Mouse (Mus musculus) heart, adult 2 months (tissue): ENCODE data around the gene Dad1. TPM values are rescaled to one million over a fixed set of nuclear protein-coding genes. Genes with fewer than 3 reads are reported as not detected.

Source experiments
- DNase-seq, 2 experiments: peaks; one replicate each; pipeline ENCODE4 v3.0.0; 2021
- H3K27ac ChIP-seq: fragments of 200-600 bp; 2 replicates; pipeline ENCODE4 v1.8.1; 2022
- H3K27me3 ChIP-seq: fragments of 200-500 bp; 2 replicates; pipeline ENCODE4 v1.6.1; 2012; ENCODE audit warnings: mild to moderate bottlenecking, low read length, inconsistent platforms, mixed read lengths; ENCODE audit not compliant: control insufficient read depth, insufficient read depth
- H3K36me3 ChIP-seq: fragments of 200-500 bp; 2 replicates; pipeline ENCODE4 v1.6.1; 2012; ENCODE audit warnings: low read length, inconsistent platforms; ENCODE audit not compliant: control insufficient read depth, insufficient read depth
- H3K4me1 ChIP-seq: fragments of 200-500 bp; 2 replicates; pipeline ENCODE4 v1.6.1; 2011; ENCODE audit warnings: low read length; ENCODE audit not compliant: control insufficient read depth, insufficient read depth
- H3K4me3 ChIP-seq: fragments of 200-600 bp; 2 replicates; pipeline ENCODE4 v1.8.1; 2022
- H3K79me2 ChIP-seq: fragments of 200-500 bp; replicated peaks from 2 replicates; pipeline ENCODE4 v1.6.1; 2012; ENCODE audit warnings: mild to moderate bottlenecking, inconsistent platforms, low read length, moderate library complexity, mixed read lengths; ENCODE audit not compliant: control insufficient read depth, insufficient read depth
- H3K9ac ChIP-seq: fragments of 200-500 bp; 2 replicates; pipeline ENCODE4 v1.6.1; 2012; ENCODE audit warnings: low read depth, mild to moderate bottlenecking, control low read depth, inconsistent platforms, low read length, mixed read lengths
- CTCF ChIP-seq: fragments of 200-600 bp; IDR thresholded peaks from 2 replicates; pipeline ENCODE4 v1.8.1; 2022; ENCODE audit warnings: antibody characterized with exemption, mild to moderate bottlenecking, moderate library complexity
- EP300 ChIP-seq: fragments of 200-500 bp; IDR thresholded peaks from 2 replicates; pipeline ENCODE4 v1.6.1; 2011; ENCODE audit warnings: low read depth, low read length, control low read depth; ENCODE audit not compliant: insufficient read depth
- POLR2A ChIP-seq: fragments of 200-500 bp; IDR thresholded peaks from 2 replicates; pipeline ENCODE4 v1.6.1; 2011; ENCODE audit warnings: mild to moderate bottlenecking, low read depth, low read length, control low read depth; ENCODE audit not compliant: insufficient read depth
- WGBS: fragments of 180-500 bp; shearing (Covaris S2); methylation state at CpG from one replicate; pipeline ENCODE4 v1.1.7; 2018; 5-methylcytosine and 5-hydroxymethylcytosine counted together
- intact Hi-C: fragments of 180-260 bp; cut with DNase I; formaldehyde crosslinking; loops from one replicate; pipeline ENCODE4 v1.15.1; 2025
- polyA plus RNA-seq: library from polyadenylated mRNA; depleted of rRNA; stranded (reverse); fragments of >200 nt; gene quantifications from 2 replicates; pipeline ENCODE4 v1.2.3, GENCODE M21; 2012
- total RNA-seq, 2 experiments: library from RNA; stranded (reverse); gene quantifications; 2 replicates each; pipeline ENCODE4 v1.2.3; 2021

Dad1 gene
- total and polyA plus RNA-seq, 3 experiments: 99.0 to 393 (median 115) TPM

DNA sequence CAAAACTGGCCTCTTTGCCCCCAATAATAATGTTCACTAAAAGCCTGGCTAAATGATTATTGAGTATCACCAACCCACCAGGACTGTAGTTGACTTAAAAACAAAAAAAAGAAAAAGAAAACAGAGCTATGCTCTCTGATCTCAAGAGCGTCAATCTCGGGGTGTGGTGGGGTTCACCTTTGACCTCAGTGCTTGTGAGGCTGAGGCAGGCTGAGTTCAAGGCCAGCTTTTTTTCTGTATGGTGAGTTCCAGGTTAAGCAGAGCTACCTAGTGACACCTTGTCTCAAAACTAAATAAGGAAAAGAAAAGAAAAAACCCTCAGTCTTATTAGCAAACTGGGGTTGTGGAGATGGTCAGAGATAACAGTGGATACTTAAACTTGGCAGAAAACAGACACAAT is 43.5 kb downstream of the Dad1 start:
- Histone ChIP-seq H3K79me2 (no peaks in the 10 kb centered on the region), H3K9ac (no peak overlapping the region), H3K36me3 (no peaks in the 10 kb centered on the region; the same call in 1 of the 2 replicates), H3K27ac (no peak overlapping the region), H3K4me3 (no peak overlapping the region), H3K4me1 (peaks cover 2% of the 10 kb centered on the region; the same call in 1 of the 2 replicates), H3K27me3 (no peaks in the 10 kb centered on the region)
- DNase-seq: no peak
- intact Hi-C loops: no loop called here
- 87% methylated on average over 2 of the region's 2 CpGs for WGBS
- TF ChIP-seq POLR2A (no peak), CTCF (no peak), EP300 (no peak)

GRCm38 (mm10) chr14:54209932-54210331 is 44.0 kb downstream of the Dad1 start:
- no peak overlapping the region for H3K9ac ChIP-seq
- H3K27ac ChIP-seq: no peak overlapping the region
- H3K4me3 ChIP-seq: no peak overlapping the region
- DNase-seq: no peak
- H3K4me1 ChIP-seq: peaks cover 2% of the 10 kb centered on the region; the same call in 1 of the 2 replicates
- H3K79me2 ChIP-seq: no peaks in the 10 kb centered on the region
- H3K36me3 ChIP-seq: no peaks in the 10 kb centered on the region; the same call in 1 of the 2 replicates
- intact Hi-C loops: no loop called here
- TF ChIP-seq CTCF (no peak), EP300 (no peak), POLR2A (no peak)
- 87% methylated on average over 5 of the region's 5 CpGs for WGBS
- H3K27me3 ChIP-seq: no peaks in the 10 kb centered on the region

DNA sequence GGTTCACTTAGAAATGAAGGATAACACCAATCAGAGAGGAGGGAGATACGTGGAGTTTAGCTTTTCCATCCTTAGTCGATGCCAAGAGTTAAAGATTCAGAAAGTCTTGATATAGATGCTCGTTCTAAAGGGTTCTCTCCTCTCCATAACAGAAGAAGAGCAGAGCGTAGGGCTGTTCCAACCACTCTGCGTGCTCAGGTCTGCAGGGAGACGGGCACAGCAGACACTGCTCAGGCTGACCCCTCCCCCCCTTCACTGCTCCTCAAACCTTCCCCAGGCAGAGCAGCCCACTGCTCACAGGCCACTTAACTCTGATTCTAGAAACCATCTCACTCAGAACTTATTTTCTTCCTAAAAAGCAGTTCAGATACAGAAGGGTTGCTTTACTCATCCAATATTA is 45.2 kb downstream of the Dad1 start:
- 83% methylated on average over 6 of the region's 6 CpGs for WGBS

DNA sequence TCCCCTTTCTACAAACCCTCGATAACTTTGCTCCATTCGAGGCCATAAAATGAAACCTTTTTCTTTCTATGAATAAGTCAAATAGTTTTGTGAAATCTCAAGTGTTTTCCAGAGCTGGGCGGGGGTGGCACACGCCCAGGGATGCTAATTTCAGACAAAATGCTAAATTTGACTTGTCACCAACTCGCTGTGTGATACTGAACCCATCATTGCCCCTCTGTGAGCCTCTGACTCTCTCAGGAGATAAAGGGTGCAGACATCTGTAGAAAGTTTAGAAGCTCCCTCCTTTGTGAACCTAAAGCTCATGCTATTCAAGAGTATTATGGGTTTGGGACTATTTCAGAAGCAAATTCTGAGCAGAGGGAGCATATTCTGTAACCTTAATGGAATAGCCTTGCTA is 46.0 kb downstream of the Dad1 start:
- TF ChIP-seq POLR2A: no peak
- TF ChIP-seq EP300: no peak
- no peak for TF ChIP-seq CTCF
- Histone ChIP-seq H3K27ac (no peak overlapping the region), H3K36me3 (no peaks in the 10 kb centered on the region; the same call in 1 of the 2 replicates), H3K4me1 (peaks cover 2% of the 10 kb centered on the region; the same call in 1 of the 2 replicates), H3K27me3 (no peaks in the 10 kb centered on the region), H3K79me2 (no peaks in the 10 kb centered on the region), H3K4me3 (no peak overlapping the region), H3K9ac (no peak overlapping the region)
- DNase-seq: no peak
- WGBS: 62% methylated on average over 5 of the region's 5 CpGs
- intact Hi-C loops: no loop called here

More for the DNA sequence above, 45.2 kb downstream of the Dad1 start:
- no peak overlapping the region for H3K27ac ChIP-seq
- H3K4me3 ChIP-seq: no peak overlapping the region
- no peak for DNase-seq
- TF ChIP-seq CTCF: no peak
- no peak for TF ChIP-seq EP300
- TF ChIP-seq POLR2A: no peak
- no peaks in the 10 kb centered on the region for H3K27me3 ChIP-seq
- no peak overlapping the region for H3K9ac ChIP-seq
- intact Hi-C loops: no loop called here
- H3K79me2 ChIP-seq: no peaks in the 10 kb centered on the region
- peaks cover 2% of the 10 kb centered on the region; the same call in 1 of the 2 replicates for H3K4me1 ChIP-seq
- no peaks in the 10 kb centered on the region; the same call in 1 of the 2 replicates for H3K36me3 ChIP-seq

DNA sequence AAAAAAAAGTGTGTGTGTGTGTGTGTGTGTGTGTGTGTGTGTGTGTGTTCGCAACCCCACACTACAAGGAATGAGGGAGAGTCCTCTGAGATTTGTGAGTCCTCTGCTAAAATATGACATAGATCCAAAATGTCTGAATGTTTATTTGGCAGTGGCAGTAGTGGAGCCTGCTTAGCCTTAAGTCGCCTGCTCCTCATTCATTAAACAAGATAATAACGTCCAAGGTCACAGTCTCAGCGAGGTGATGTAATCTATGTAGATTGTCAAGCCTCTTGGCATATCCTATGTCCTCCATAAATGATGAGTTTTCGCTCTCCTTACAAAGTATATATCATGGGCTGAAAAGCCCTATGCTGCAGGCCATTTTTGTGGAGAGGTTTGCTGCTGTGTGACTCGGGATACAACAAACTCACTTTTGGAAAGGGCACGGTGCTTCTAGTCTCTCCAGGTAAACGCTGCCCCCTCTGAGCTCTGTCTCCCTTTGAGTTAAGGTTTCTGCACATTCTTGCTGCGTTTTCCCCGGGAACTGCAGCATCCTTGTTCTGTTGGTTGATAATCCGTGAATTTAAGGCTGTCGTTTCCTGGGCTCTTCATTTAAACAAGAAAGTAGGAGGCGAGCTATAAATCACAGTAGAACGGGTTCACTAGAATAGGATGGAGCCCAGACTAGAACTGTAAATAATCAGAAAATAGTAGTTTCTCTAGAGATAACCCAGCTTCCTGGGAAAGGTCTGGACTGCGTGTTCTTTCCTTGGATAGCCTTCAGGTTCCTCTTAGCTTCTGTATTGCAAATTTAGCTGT is 47.0 kb downstream of the Dad1 start:
- H3K27ac ChIP-seq: 0 out of 2 replicates have a peak overlapping the region, but pooled peaks have one; percentile 12
- no peaks in the 10 kb centered on the region for H3K27me3 ChIP-seq
- H3K4me1 ChIP-seq: peaks cover 2% of the 10 kb centered on the region; the same call in 1 of the 2 replicates
- H3K4me3 ChIP-seq: no peak overlapping the region
- no peaks in the 10 kb centered on the region for H3K79me2 ChIP-seq
- no peak for DNase-seq
- no peak overlapping the region for H3K9ac ChIP-seq
- TF ChIP-seq POLR2A (no peak), EP300 (no peak), CTCF (no peak)
- no peaks in the 10 kb centered on the region; the same call in 1 of the 2 replicates for H3K36me3 ChIP-seq
- 52% methylated on average over 15 of the region's 15 CpGs for WGBS
- intact Hi-C loops: no loop called here

DNA sequence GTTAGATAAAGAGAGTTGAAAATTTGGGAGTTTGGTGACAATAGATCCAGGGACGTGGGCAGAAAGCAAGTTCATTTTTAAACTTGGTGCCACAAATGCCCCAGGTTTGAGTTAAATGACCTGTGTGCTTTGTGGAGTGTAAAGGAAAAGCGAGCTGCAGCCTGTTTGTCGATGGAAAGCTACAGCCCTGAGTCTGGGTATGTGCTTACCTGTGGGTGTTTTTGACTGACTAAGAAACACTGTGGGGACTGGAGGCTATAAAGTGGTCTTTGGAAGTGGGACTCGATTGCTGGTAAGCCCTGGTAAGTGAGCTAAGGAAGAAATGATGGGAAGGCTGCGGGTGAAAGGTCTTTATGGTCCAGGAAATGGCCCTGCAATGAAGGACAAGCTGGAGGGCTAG is 47.6 kb downstream of the Dad1 start:
- TF ChIP-seq EP300 (no peak), POLR2A (no peak), CTCF (no peak)
- H3K4me1 ChIP-seq: peaks cover 2% of the 10 kb centered on the region; the same call in 1 of the 2 replicates
- no peak overlapping the region for H3K27ac ChIP-seq
- no peak for DNase-seq
- H3K9ac ChIP-seq: no peak overlapping the region
- 73% methylated on average over 5 of the region's 5 CpGs for WGBS
- no peaks in the 10 kb centered on the region for H3K79me2 ChIP-seq
- intact Hi-C loops: no loop called here
- H3K4me3 ChIP-seq: no peak overlapping the region
- no peaks in the 10 kb centered on the region; the same call in 1 of the 2 replicates for H3K36me3 ChIP-seq
- no peaks in the 10 kb centered on the region for H3K27me3 ChIP-seq
